Mouse (Mus musculus) layer of hippocampus, postnatal 14 days (tissue): Measurements from ENCODE around the gene Zfp846. TPM values are rescaled to one million over a fixed set of nuclear protein-coding genes. Genes with fewer than 3 reads are reported as not detected.
A peak's percentile ranks its signal among the peaks of the same experiment; 100 is the strongest.

Experiments
- DNase-seq, 2 experiments: peaks; one replicate each; pipeline ENCODE4 v3.0.0; 2021 to 2022; ENCODE audit warnings: low spot score in 2 of 2, mixed read lengths in 1 of 2
- total RNA-seq, 2 experiments: library from RNA; stranded (reverse); gene quantifications; 2 replicates each; pipeline ENCODE4 v1.2.3; 2021

Zfp846 gene
- total RNA-seq, 2 experiments from 2014 or later = 20.6 to 22.8 TPM

DNA sequence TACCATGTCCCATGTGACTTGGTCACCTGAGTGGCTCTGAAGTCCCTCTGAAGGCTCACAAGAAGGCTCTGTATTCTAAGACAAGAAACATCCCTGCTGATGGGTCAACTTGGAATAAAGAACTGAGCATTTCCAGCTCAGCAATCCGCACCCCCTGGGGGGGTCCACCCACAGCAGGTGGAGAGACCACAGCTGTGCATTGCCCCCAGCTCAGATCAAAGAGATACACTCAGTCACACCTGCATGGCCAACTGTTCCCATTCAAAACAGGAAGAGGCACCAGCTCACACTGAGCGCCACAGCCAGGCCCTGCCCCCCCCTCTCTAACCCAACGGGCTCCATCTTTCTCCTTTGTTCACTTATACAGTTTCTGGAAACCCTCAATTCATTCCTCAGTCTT lies 55.2 kb downstream of the Zfp846 start:
- DNase-seq = no peak

GRCm38 (mm10) chr9:20636790-20637189 lies 55.7 kb downstream of the Zfp846 start:
- no peak for DNase-seq

DNA sequence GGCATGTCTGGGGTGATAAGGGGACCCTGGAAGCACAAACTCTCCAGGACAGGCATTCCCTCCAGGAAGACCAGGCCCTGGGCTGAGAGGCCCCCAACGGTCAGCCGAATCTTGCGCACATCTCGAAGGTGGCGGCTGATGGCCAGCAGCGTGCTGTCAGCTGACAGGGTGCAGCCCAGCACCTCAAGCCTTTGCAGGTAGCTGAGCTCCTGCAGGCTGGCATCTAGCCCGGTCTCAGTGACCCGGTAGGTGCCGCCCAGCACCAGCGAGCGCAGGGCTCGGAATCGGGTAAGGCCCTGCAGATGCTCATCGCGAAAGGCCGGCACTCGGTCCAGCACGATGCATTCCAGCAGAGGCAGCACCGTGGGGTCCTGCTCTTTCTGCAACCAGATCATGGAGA lies 57.5 kb downstream of the Zfp846 start:
- no peak for DNase-seq

DNA sequence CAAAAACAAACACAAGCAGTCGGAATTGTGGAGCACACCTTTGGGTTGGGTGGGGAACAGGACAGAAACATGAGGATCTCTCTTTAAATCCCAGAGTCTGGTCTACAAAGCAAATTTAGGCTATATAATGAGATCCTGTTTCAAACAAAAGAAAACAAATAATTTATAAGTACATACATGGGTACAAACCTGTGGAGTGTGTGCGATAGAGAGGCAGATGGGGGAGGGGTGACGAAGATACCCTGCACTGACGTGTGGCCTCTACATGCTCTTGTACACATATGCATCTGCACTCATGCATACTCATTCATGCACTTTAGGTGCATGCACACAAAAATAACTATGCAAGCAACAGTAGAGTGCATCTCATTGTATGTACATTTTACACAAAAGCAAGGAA lies 58.4 kb downstream of the Zfp846 start:
- no peak for DNase-seq

GRCm38 (mm10) chr9:20641501-20641900 lies 60.4 kb downstream of the Zfp846 start:
- DNase-seq = no peak

DNA sequence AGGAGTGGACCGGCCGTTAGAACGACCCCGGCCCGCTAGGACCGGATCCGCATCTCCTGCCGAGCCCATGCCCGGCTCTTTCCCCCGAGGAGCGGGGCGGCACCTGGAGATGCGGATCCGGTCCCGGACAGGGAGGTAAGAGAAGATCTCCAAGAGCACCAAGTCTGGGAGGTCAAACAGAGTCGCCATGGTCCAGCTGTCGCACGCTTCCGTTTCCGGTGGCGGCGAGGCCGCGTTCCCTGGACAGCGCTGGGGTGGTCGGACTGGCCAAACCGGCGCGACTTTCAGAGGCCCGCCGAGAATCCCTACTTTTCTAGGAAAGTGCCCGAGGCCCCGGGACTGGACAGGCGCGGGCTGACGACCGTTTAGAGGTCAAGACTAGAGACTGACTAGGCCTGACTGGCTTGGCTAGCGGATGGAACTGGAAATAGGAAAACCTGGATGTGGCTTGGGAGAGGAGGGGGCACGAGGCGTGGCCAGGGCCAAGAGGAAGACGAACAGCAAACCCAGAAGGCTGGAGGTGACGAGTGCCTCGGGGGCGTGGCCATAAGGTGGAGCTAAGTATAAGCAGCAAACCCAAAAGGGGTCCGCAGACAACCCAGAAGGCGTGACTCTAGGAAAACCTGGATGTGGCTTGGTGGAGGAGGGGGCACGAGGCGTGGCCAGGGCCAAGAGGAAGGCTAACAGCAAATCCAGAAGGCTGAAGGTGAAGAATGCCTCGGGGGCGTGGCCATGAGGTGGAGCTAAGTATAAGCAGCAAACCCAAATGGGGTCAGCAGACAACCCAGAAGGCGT lies 61.2 kb downstream of the Zfp846 start, which contains the start of gene Ubl5:
TSS of gene Ubl5 (plus strand) at position 778 of the 795 bp plus-strand sequence.
- peak; percentile 70 to 78 for DNase-seq

DNA sequence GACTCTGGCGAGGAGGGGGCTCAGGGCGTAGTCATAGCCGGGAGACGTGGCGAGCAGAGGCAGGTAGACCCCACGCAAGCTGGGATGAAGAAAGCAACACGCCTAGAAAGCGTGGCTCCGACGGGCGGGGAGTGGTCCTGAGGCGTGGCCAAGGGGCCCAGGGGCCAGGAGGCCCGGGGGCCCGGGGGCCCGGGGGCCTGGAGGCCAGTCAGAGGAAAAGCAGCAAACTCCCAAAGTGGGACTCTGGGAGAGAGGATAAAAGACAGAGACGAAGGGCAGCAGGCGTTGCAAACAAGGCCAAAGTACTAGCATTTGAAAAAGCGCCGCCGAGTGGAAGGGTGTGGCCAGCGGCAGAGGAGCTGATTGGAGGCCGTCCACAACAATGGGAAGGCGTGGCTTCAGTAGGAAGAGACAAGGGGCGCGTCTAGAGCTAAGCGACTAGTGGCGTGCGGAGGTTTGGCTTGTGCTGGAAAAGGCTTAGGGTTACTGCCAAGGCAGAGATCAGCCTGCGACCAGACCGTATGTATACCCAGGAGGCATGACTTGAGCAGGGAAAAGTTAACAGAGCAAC lies 61.9 kb downstream of the Zfp846 start:
- DNase-seq = peak; percentile 70 to 84

DNA sequence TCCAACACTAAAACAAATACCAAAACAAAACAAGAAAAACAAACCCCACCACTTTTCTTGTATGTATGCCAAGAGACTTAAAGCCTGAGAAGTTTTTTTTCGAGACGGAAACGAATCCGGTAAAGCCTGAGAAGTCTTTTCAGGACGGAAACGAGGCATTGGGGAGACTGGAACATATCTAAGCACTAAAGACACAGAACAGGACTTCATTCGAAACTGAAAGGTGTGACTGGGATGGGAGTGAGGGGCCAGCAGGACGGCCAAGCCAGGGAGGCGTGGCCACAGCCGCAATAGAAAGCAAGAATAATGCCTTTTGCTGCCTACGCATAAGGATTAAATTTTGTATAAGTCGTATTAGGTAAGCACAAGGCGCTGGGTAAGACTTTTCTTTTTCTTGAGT lies 62.7 kb downstream of the Zfp846 start:
- no peak for DNase-seq

GRCm38 (mm10) chr9:20644360-20645081 lies 63.4 kb downstream of the Zfp846 start, which contains the start of gene Fbxl12:
Fbxl12 (minus strand) TSS chr9:20644767.
- DNase-seq = peak; percentile 76 to 81

DNA sequence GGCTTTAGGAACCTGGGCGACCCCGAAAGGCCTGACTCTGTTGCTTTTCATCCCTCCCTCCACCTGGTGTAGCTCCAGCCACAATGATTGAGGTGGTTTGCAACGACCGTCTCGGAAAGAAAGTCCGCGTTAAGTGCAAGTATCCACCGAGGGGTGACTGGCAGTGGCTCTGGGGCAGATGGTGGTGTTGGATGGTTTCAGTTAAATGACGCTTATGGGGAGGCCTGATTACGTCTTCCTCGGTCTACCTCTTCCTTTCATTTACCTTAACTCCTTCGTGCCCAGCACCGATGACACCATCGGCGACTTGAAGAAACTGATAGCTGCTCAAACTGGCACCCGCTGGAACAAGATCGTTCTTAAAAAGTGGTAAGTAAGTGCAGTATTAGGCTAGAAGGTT lies 64.0 kb downstream of the Zfp846 start:
- peak in 1 of 2 experiments; percentile 44 for DNase-seq

- DNase-seq = peak; percentile 99
Measured at GRCm38 (mm10) chr9:20651602-20652259, 70.6 kb downstream of the Zfp846 start, which contains the start of gene Pin1. Pin1 (plus strand) TSS chr9:20652095.

- peak in 1 of 2 experiments; percentile 46 for DNase-seq
Measured at GRCm38 (mm10) chr9:20652260-20652658, 71.2 kb downstream of the Zfp846 start.

DNA sequence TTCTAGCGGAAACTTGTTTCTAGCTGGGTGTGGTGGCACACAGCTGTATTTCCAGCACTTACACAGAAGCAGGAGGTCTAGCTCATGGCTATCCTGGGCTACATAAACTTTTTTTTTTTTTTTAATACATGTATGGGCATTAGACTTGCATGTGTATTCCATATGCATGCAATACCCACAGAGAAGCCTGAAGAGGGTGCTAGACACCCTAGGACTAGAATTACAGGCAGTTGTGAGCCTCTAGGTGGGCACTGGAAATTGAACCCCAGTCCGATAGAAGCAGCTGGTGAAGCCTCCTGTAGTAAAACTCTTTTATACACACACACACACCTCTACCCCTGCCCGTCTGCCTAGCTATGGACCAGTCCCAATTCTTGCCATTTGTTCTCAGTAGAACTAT lies 72.8 kb downstream of the Zfp846 start:
- DNase-seq = no peak

Other genes with a start within 250 kb of the Zfp846 start
- gene Olfr18, start 245.2 kb upstream of the Zfp846 start, total RNA-seq = not detected
- gene Zfp560, start 196.1 kb upstream of the Zfp846 start, total RNA-seq = 10 to 100 TPM; 12.6 to 13.8 TPM
- 10 to 100 TPM; 25.3 to 28.6 TPM for gene Zfp26, start 121.1 kb upstream of the Zfp846 start, total RNA-seq
- gene Zfp426, start 88.5 kb upstream of the Zfp846 start, total RNA-seq = 10 to 100 TPM; 31.7 to 34.5 TPM
- 10 to 100 TPM; 55.8 to 56.1 TPM for gene Zfp266, start 59.9 kb upstream of the Zfp846 start, total RNA-seq
- 100 to 1,000 TPM; 310 to 314 TPM for gene Ubl5, start 61.6 kb downstream of the Zfp846 start, total RNA-seq
- gene Fbxl12, start 63.5 kb downstream of the Zfp846 start, total RNA-seq = 10 to 100 TPM; 17.9 to 18.9 TPM
- gene Pin1, start 70.8 kb downstream of the Zfp846 start, total RNA-seq = 10 to 100 TPM; 33.8 to 34.0 TPM
- gene Olfm2, start 165.1 kb downstream of the Zfp846 start, total RNA-seq = 10 to 100 TPM; 73.0 to 73.1 TPM
- 1 to 10 TPM; 2.3 to 2.7 TPM for gene Col5a3, start 233.8 kb downstream of the Zfp846 start, total RNA-seq
- gene Rdh8, start 237.2 kb downstream of the Zfp846 start, total RNA-seq = not detected